19 mouse cellular contexts compared by ENCODE assay signal in the genomic region with DNA sequence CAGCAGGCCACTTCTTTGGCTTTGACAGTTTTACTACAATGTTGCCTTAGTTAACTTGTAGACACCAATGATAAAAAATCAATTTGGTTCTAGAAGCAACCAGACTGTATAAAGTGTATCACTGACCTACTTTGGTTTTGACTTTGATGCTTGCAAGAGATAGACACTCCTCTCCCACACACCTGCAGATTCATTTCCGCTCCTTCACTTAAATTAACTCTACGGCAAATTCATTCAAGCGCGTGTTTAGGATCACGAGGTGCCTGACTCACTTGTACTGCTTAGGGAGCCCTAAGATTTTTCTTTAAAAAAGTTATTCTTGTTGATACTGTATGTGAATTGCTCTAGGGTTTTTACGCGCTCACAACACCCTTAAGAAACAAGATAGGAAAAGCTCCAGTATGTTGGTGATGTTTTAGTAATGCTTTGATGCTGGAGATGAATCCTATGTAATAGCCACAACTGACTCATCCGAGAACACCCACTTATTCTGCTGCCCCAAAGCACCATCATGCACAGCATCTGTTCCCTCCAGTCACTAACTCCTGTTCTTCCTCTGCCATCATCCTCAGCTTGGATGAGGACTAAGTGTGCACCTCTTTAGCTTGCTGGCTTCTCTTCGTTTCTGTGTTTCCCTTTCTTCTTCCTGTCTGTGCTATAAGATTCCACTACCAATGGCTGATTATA.
A peak's percentile ranks its signal among the peaks of the same experiment; 100 is the strongest.
DNase-seq lines count a peak whose midpoint lies in the region; ATAC-seq lines count a peak whose summit lies in the region.
"Had no signal": no experiment of that assay in that cellular context is flagged by ENCODE, and none has a peak within 500 bp of the region (broad histone marks: within the 10 kb centered on the region; RNA-seq: fewer than 3 reads in every experiment).

No protein-coding gene starts in this region.

- DNase-seq in layer of hippocampus, adult 8-10 months (ENCODE audit: low spot score in 2 of 2): peak; percentile 21 to 31
- DNase-seq in layer of hippocampus, postnatal 14 days (ENCODE audit: low spot score in 2 of 2): no peak
- peak; percentile 40 to 50 for DNase-seq in right cerebral cortex, adult 2 months (ENCODE audit: low spot score in 2 of 2)
- no peak for DNase-seq in right cerebral cortex, postnatal 14 days
- DNase-seq in brain, adult 2 months (ENCODE audit: low read depth, low spot score): peak; percentile 83
- peak; percentile 48 to 49 for DNase-seq in thymus, postnatal 10 days (ENCODE audit: low spot score in 2 of 2)
- no peak for DNase-seq in lung, postnatal 36 days
- DNase-seq: cerebellum, postnatal 10 days; lung, embryonic 14.5 days; midbrain, embryonic 14.5 days; retina, postnatal 1 day had no signal

- no peak overlapping the region for H3K9ac ChIP-seq in heart, embryonic 11.5 days (ENCODE audit: low read depth, low read length)
- H3K9ac ChIP-seq: hindbrain, embryonic 14.5 days; lung, embryonic 14.5 days had no signal

- no peak overlapping the region for H3K4me2 ChIP-seq in heart, embryonic 11.5 days
- H3K4me2 ChIP-seq: hindbrain, embryonic 14.5 days; liver, embryonic 11.5 days; lung, embryonic 14.5 days had no signal

- no peak overlapping the region for H3K4me3 ChIP-seq in heart, embryonic 11.5 days (ENCODE audit: low read depth, low read length)
- H3K4me3 ChIP-seq: heart, embryonic 10.5 days; left cerebral cortex, adult 2 months had no signal

- no peak for ATAC-seq in heart, embryonic 11.5 days (replicated peaks; ENCODE audit: insufficient number of reproducible peaks, low FRiP score, low TSS enrichment)
- ATAC-seq: intestine, postnatal 0 days had no signal

- H3K27me3 ChIP-seq in heart, embryonic 11.5 days (ENCODE audit: control insufficient read depth, insufficient read depth, low read length): no peaks in the 10 kb centered on the region

- WGBS in heart, embryonic 11.5 days (ENCODE audit: insufficient replicate concordance): 87% methylated on average over 9 of the region's 9 CpGs

- no peaks in the 10 kb centered on the region for H3K4me1 ChIP-seq in heart, embryonic 11.5 days (ENCODE audit: control insufficient read depth, insufficient read depth, low read length)
- H3K4me1 ChIP-seq: heart, embryonic 10.5 days had no signal

- H3K36me3 ChIP-seq in heart, embryonic 11.5 days (ENCODE audit: control insufficient read depth, insufficient read depth, low read length): no peaks in the 10 kb centered on the region
- H3K36me3 ChIP-seq: G1E; heart, embryonic 10.5 days had no signal

- no peak overlapping the region for H3K27ac ChIP-seq in heart, embryonic 11.5 days (ENCODE audit: low read depth, low read length)
- H3K27ac ChIP-seq: heart, embryonic 10.5 days; hindbrain, embryonic 14.5 days; kidney, postnatal 0 days; left cerebral cortex, adult 2 months had no signal

- no peaks in the 10 kb centered on the region for H3K9me3 ChIP-seq in heart, embryonic 11.5 days (replicated peaks; ENCODE audit: control insufficient read depth, low read length)
- H3K9me3 ChIP-seq: heart, embryonic 10.5 days had no signal

Comparison
In these comparisons a context has a peak if more than half of its experiments do, and no peak if none do; other contexts are left out.
1. DNase-seq: peak in layer of hippocampus, adult 8-10 months (2 of 2), right cerebral cortex, adult 2 months (2 of 2), brain, adult 2 months (single experiment) and thymus, postnatal 10 days (2 of 2); none in layer of hippocampus, postnatal 14 days (0 of 2), right cerebral cortex, postnatal 14 days (single experiment) and lung, postnatal 36 days (single experiment).